Mouse (Mus musculus): ENCODE data around the gene Mrvi1. TPM values are rescaled to one million over a fixed set of nuclear protein-coding genes. Genes with fewer than 3 reads are reported as not detected.

The Mrvi1 gene
- total RNA-seq, 2 experiments from 2014 or later, result 1.4 to 2.7 TPM

DNA sequence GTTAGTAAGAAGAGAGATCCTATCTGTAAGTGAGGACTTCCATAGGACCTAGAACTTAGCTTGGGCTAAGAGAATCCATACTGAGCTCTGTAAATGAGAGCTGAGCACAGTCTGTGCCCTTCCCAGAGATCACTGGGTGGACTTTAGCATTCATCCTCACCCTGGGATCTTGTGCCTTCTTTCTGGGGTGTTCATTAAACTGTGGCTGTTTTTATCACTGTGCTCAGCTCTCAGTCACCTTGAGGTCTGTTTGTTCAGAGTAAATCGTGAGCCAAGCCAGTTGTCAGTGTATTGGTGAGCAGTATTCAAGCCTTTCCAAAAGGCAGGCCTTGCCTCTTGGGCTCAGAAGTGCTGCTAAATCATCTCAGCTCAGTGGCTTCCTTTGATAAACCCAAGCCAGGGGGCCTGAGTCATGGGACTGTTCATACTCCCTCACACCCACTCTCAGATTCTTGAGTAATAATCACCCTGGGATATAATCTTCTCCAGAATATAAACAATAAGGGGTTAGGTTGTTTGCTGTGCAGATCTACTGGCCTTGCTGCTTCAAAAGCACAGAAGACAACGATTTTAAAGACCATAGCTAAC lies 100.4 kb downstream of the Mrvi1 start:
- Histone ChIP-seq H3K4me3 (no peak overlapping the region), H3K27ac (no peak overlapping the region)
- DNase-seq (ENCODE audit: low spot score in 2 of 2), result no peak
- no peak for TF ChIP-seq CTCF (conservative IDR thresholded peaks at IDR 0.05)

DNA sequence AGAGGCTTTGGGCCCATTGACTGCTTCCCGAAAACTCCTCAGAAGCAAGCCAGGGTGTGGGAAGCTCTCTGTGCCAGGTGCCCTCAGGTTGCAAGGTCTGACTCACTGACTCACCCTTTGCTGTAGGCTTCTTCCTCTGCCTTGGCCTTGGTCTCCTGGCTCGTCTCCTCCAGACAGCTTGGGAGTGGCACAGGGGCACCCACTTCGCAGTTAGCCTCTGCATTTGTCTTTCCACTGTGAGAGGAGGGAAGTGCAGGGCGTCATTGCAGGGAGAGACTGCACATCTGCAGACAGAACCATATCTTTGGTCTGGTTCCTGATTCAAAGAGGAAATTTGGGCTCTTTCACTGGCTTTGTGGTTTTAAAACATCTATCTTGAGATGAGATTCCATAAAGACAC lies 104.2 kb downstream of the Mrvi1 start:
- no peak overlapping the region for H3K4me3 ChIP-seq
- no peak for TF ChIP-seq CTCF (conservative IDR thresholded peaks at IDR 0.05)
- DNase-seq (ENCODE audit: low spot score in 2 of 2), result no peak
- H3K27ac ChIP-seq, result no peak overlapping the region

DNA sequence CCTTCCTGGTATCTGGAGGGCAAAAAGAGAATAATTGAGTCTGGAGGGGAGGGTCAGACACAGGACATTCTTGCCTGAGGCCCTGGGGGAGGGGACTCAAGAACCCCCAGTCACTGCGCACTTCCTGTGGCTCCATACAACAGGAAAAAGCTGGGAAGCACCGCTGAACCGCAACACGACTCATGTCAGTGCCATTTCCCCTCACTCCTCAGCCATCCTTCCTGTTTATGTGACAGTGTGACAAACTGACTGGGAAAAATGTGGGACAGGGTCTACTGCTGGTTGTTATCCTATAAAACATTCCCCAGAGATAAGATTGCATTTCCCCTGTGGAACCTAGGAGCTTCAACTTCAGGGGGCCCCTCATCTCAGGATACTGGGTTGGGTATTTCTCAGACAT lies 105.3 kb downstream of the Mrvi1 start:
- DNase-seq (ENCODE audit: low spot score in 2 of 2), result no peak
- no peak for TF ChIP-seq CTCF (conservative IDR thresholded peaks at IDR 0.05)
- no peak overlapping the region for H3K27ac ChIP-seq
- H3K4me3 ChIP-seq, result no peak overlapping the region

DNA sequence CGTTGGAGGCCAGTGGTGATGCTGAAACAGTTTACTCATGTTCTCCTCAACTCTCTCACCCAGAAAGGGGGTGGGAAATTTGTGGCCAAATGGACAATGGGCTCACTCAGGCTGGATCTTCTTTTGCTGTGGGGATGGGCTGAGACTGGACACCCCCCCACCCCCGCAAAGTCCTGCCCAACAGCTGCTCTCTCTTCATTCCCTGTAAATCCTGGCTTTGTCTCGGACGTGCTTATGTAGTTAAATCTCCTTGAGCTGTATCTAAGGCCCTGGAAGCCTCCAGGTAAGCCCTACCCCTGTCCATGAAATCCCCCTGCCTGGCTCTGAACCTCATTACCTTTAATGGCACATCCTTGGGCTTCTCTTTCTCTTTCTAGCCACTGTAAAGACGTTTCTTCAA lies 113.5 kb downstream of the Mrvi1 start:
- Histone ChIP-seq H3K4me3 (no peak overlapping the region), H3K27ac (no peak overlapping the region)
- no peak for TF ChIP-seq CTCF (conservative IDR thresholded peaks at IDR 0.05)
- no peak for DNase-seq (ENCODE audit: low spot score in 2 of 2)

DNA sequence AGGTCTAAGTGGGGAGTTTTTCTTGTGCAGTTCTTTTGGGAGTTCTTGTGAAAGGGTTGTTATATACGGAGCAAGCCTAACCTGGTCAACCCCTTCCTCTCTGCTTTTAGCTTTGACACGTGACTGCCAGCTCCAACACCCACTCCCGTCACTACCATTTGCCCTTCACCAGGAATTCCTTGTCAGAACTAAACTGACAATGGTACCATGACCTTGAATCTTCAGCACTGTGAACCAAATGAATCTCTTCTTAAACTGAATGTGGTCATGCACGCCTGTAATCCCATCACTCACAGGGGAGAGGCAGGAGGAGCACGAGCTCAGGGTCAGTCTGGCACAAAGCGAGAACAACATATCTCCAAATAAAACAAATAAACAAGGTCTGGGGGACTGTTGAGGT lies 115.1 kb downstream of the Mrvi1 start:
- DNase-seq (ENCODE audit: low spot score in 2 of 2), result no peak
- Histone ChIP-seq H3K27ac (no peak overlapping the region), H3K4me3 (no peak overlapping the region)
- no peak for TF ChIP-seq CTCF (conservative IDR thresholded peaks at IDR 0.05)

DNA sequence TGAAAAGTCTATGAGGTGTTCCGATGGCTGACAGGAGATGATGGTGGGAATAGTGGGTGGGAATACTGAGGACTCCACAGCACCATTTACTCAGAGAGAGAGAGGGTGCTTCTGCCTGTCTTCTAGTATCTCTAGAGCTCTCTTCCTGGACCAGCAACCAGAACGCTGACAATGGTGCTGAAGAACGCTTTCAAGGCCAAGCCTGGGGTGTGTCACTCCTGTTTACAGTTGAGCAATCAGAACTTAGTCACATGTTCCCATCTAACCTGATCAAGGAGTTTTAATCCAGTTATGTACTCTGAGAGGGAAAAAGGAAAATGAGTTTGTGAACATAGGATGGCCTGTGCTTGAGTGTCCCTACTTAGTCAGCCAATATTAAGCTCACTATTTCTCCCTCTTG lies 116.2 kb downstream of the Mrvi1 start:
- TF ChIP-seq CTCF (conservative IDR thresholded peaks at IDR 0.05), result no peak
- no peak overlapping the region for H3K27ac ChIP-seq
- no peak for DNase-seq (ENCODE audit: low spot score in 2 of 2)
- no peak overlapping the region for H3K4me3 ChIP-seq

DNA sequence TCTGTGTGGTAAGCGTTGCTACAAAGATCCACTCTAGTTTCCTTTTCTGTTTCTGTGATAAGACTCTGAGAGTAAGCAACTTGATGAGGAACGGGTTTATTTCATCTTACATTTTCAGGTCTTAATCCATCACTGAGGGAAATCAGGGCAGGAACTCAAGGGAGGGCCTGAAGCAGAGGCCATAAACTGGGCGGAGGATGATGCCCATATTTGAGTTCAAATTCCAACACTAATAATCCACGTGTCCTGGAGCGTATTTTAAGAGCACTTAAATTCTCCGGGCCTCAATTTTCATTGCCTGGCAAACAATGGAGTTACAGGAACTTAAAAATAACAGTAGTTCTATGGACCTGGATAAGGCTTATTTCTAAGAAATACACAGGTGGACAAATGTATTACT lies 116.7 kb downstream of the Mrvi1 start:
- no peak for TF ChIP-seq CTCF (conservative IDR thresholded peaks at IDR 0.05)
- Histone ChIP-seq H3K27ac (no peak overlapping the region), H3K4me3 (no peak overlapping the region)
- no peak for DNase-seq (ENCODE audit: low spot score in 2 of 2)

DNA sequence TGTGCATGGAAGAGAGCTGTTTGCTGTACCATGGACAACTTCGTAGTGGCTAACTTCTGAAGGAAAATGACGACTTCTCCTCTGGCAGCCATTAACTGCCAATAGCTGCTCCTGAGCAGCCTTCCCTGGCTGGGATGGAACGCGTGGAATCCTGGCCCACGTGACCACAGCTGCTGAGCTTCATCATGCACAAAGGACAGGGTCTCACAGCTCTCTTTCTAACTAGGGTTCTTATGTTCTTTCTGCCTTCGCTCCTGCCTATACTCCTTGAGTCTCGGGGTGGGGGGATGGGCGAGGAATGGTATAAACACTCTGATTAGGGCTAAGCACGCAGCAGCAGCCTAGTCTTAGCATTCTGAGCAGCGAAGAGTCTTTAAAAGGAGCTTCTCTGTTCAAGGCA lies 117.2 kb downstream of the Mrvi1 start:
- no peak for DNase-seq (ENCODE audit: low spot score in 2 of 2)
- H3K27ac ChIP-seq, result no peak overlapping the region
- no peak overlapping the region for H3K4me3 ChIP-seq
- no peak for TF ChIP-seq CTCF (conservative IDR thresholded peaks at IDR 0.05)

DNA sequence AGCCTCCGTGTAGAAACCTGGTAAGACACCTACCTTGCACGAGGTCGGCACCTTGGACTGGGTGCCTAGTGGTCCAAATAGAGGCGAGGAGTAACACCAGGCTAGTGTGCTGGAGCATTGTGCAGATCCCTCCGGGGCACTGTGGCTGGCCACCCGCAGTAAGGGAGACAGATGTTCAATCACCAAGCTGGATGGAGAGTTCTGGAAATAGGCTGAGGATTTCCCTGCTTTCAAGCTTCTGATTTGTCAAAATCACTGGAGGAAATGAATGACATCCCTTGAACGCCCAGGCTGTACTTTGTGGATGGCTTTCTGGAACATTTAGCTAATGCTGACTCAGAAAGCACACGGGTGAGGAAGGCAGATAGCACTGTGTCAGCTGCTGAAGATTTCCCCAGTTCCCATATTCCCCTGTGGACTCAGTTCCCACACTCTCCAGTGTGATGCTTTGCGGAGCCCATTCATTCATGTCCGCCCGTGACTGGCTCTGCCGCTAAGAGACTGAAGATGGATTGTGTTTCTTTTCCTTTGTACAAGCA lies 119.4 kb downstream of the Mrvi1 start, which contains the start of gene Lyve1:
Lyve1 (minus strand) TSS at position 489 of the 539 bp plus-strand sequence.
- Histone ChIP-seq H3K4me3 (no peak within 1 kb of the TSS), H3K27ac (no peak within 1 kb of the TSS)
- DNase-seq (ENCODE audit: low spot score in 2 of 2), result no peak
- TF ChIP-seq CTCF (conservative IDR thresholded peaks at IDR 0.05), result no peak

DNA sequence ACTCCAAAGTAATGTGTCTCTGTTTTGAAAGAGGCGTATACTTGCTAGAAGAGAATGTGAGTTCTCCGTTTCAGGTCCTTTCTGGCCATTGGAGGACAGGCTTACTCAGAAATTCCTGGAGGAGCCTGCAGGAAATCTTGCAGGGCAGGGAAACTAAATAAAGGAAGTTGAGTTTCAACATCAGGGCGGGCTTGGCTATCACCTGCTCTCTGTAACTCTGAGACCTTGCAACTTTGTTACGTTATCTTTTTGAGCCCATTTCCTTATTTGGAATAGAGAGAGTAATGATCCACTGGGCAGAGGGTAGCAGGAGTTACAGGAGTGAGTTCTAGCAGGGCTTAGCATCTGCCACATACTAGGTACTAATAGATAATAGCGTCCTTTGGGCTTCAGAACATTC lies 122.1 kb downstream of the Mrvi1 start:
- H3K27ac ChIP-seq, result no peak overlapping the region
- DNase-seq (ENCODE audit: low spot score in 2 of 2), result no peak
- no peak for TF ChIP-seq CTCF (conservative IDR thresholded peaks at IDR 0.05)
- H3K4me3 ChIP-seq, result no peak overlapping the region

DNA sequence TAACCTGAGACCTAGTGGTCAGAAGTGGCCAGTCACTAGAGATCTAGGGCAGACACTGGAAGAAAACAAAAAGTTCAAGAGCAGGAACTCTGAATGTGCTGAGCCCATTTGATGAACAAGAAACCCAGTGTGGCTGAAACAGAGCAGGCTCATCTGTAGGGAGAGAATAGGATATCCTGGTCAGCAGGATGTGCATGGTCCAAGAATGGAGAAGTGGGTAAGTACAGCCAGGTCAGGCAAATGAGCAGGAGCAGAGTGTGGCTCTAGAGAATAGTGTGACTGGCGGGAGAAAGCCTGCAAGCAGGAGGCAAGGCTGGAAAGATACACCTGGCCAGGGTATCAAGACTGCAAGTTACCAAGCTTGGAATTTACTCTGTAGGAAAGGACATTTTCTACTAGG lies 126.7 kb downstream of the Mrvi1 start:
- Histone ChIP-seq H3K27ac (peak overlapping the region; percentile 91), H3K4me3 (no peak overlapping the region)
- TF ChIP-seq CTCF (conservative IDR thresholded peaks at IDR 0.05), result no peak
- DNase-seq (ENCODE audit: low spot score in 2 of 2), result no peak

DNA sequence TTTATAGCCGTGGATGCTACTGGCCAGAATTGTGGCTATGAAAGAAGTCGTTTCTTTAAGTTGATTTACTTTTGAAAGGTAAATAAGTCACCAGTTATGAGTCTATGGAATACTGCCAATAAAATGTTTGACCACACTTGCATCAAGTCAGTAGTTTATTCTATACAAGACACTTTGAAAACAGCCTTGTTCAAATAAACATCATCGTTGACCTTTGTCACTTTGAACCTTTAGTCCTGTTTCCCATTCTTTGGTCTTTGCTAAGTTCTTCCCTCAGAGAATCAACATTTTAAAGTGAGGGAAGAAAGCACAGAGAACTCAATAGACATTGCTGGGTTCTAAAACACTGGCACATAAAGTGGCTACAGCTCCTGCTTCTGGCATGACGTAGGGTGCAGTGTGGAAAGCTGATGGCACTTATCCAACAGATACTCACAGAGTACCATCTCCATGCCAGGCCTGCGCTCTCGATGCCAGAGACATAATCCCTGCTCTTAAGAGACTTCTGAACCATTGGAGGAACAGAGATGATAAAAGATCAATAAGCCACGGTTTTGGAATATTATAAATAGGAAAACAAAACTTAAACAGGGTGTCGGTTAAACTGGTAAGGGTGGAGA lies 127.2 kb downstream of the Mrvi1 start:
- TF ChIP-seq CTCF (conservative IDR thresholded peaks at IDR 0.05), result no peak

DNA sequence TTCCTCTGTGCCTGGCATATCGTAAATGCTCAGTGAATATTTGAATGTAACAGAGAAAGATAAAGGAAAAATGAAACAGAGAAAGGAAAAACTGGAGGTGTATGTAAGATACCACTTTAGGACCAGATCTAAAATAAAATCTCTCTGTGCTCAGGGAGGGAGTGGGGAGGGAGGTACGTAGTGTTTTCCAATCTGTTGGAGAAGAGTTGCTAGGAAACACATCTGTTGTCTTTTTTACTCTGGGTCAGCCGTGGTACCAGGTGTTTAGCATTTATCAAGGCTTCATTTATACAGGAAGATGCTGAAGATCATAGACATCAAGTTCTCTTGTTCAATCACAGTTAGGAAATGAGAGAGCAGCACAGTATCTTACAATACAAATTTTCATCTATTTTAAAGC lies 127.7 kb downstream of the Mrvi1 start:
- no peak for TF ChIP-seq CTCF (conservative IDR thresholded peaks at IDR 0.05)
- peak; percentile 24 to 52 for DNase-seq (ENCODE audit: low spot score in 2 of 2)
- Histone ChIP-seq H3K27ac (peak overlapping the region; percentile 91), H3K4me3 (no peak overlapping the region; the same call in 1 of the 2 replicates)

More for the DNA sequence above, 127.2 kb downstream of the Mrvi1 start:
- peak overlapping the region; percentile 91 for H3K27ac ChIP-seq
- DNase-seq (ENCODE audit: low spot score in 2 of 2), result peak in 1 of 2 experiments; percentile 19
- H3K4me3 ChIP-seq, result no peak overlapping the region

DNA sequence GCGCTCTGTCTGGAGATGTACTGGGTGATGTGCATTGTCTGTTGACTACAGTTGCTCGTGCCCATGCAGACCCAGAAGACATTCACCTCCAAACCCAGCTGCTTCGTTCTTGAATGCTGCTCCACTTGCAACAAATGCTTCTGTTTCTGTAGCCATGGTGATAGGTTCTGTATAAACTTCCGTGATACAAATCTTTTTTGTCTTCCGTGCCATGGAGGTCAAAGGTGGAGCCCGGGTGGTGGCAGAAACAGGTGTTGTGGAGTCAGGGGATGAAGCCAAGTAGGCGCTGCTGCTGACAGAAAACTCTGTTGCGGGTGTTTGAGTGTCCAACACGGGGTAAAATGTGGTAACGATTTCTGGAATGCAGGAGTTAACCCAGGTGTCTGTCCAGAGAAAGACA lies 128.7 kb downstream of the Mrvi1 start:
- no peak for DNase-seq (ENCODE audit: low spot score in 2 of 2)
- TF ChIP-seq CTCF (conservative IDR thresholded peaks at IDR 0.05), result no peak
- H3K27ac ChIP-seq, result peak overlapping the region; percentile 91
- no peak overlapping the region for H3K4me3 ChIP-seq

Measured in layer of hippocampus, adult 2 months (tissue).